Mouse (Mus musculus) megakaryocyte, embryonic 14.5 days (primary cell): ENCODE results near the gene Smcr8.

Experiments
- FLI1 ChIP-seq: IDR thresholded peaks from 2 replicates; pipeline ENCODE4 v1.6.1; 2012; ENCODE audit warnings: low read length, inconsistent platforms, mixed read lengths
- GATA1 ChIP-seq: IDR thresholded peaks from 3 replicates; pipeline ENCODE4 v1.6.1; 2012; ENCODE audit warnings: mixed read lengths, low read length, inconsistent platforms, borderline replicate concordance

DNA sequence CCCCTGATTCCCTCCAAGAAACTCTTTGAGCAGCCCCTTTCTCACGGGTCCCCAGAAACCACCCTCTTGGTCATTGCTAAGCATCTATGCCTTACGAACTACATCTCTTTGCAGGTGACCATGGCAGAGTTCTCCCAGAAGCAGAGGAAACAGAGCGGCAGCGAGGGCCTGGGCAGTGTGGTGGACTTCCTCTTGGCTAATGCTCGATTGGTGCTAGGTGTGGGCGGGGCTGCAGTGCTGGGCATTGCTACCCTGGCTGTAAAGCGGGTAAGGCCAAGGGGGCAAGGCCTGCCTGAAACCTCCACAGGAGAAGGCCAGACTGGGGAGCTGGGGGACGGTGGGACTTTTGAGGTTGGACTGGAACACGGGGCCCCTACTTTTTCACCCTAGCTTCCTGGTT is 47.2 kb upstream of the Smcr8 start:
- TF ChIP-seq GATA1 = no peak
- no peak for TF ChIP-seq FLI1
